Mouse (Mus musculus): ENCODE results near the gene Anxa9. TPM values are rescaled to one million over a fixed set of nuclear protein-coding genes. Genes with fewer than 3 reads are reported as not detected.
A peak's percentile ranks its signal among the peaks of the same experiment; 100 is the strongest.
"Not testable (repeated sequence)": the region's sequence is repeated elsewhere in the genome, so short reads cannot be mapped to it uniquely, and the experiment has no call there.

Gene Anxa9
- total RNA-seq (2022), result 1 to 10 TPM in 2 of 4 experiments, under 1 TPM in 2; 0.33 to 1.6 (median 0.93) TPM

- no peak for DNase-seq (ENCODE audit: low spot score in 2 of 2)
Measured at GRCm38 (mm10) chr3:95307100-95307499, at the start of gene Anxa9. Gene Anxa9, minus strand, starts transcription at chr3:95307176.

GRCm38 (mm10) chr3:95355911-95356544, 49.1 kb upstream of the Anxa9 start:
- not testable (repeated sequence) for DNase-seq (ENCODE audit: low spot score in 2 of 2)

GRCm38 (mm10) chr3:95349491-95349890, 42.5 kb upstream of the Anxa9 start:
- DNase-seq (ENCODE audit: low spot score in 2 of 2), result no peak

GRCm38 (mm10) chr3:95348343-95348742, 41.4 kb upstream of the Anxa9 start:
- DNase-seq (ENCODE audit: low spot score in 2 of 2), result not testable (repeated sequence)

GRCm38 (mm10) chr3:95346454-95346853, 39.5 kb upstream of the Anxa9 start:
- no peak for DNase-seq (ENCODE audit: low spot score in 2 of 2)

- DNase-seq (ENCODE audit: low spot score in 2 of 2), result not testable (repeated sequence)
Measured at GRCm38 (mm10) chr3:95343356-95344000, 36.5 kb upstream of the Anxa9 start.

- DNase-seq (ENCODE audit: low spot score in 2 of 2), result no peak
Measured at GRCm38 (mm10) chr3:95338251-95338650, 31.3 kb upstream of the Anxa9 start.

- DNase-seq (ENCODE audit: low spot score in 2 of 2), result no peak
Measured at GRCm38 (mm10) chr3:95337345-95337744, 30.4 kb upstream of the Anxa9 start.

GRCm38 (mm10) chr3:95331528-95331927, 24.6 kb upstream of the Anxa9 start:
- no peak for DNase-seq (ENCODE audit: low spot score in 2 of 2)

GRCm38 (mm10) chr3:95328803-95329404, 21.9 kb upstream of the Anxa9 start:
- no peak for DNase-seq (ENCODE audit: low spot score in 2 of 2)

- no peak for DNase-seq (ENCODE audit: low spot score in 2 of 2)
Measured at GRCm38 (mm10) chr3:95324454-95325144, 17.6 kb upstream of the Anxa9 start.

- DNase-seq (ENCODE audit: low spot score in 2 of 2), result no peak
Measured at GRCm38 (mm10) chr3:95323429-95323828, 16.5 kb upstream of the Anxa9 start.

GRCm38 (mm10) chr3:95319701-95320625, 13.0 kb upstream of the Anxa9 start:
- peak in 1 of 2 experiments; percentile 45 for DNase-seq (ENCODE audit: low spot score in 2 of 2)

GRCm38 (mm10) chr3:95319110-95319509, 12.1 kb upstream of the Anxa9 start:
- DNase-seq (ENCODE audit: low spot score in 2 of 2), result no peak

GRCm38 (mm10) chr3:95318548-95318947, 11.6 kb upstream of the Anxa9 start:
- no peak for DNase-seq (ENCODE audit: low spot score in 2 of 2)

GRCm38 (mm10) chr3:95317414-95318080, 10.6 kb upstream of the Anxa9 start:
- peak in 1 of 2 experiments; percentile 38 for DNase-seq (ENCODE audit: low spot score in 2 of 2)

GRCm38 (mm10) chr3:95315844-95316550, 9.0 kb upstream of the Anxa9 start:
- no peak for DNase-seq (ENCODE audit: low spot score in 2 of 2)

- DNase-seq (ENCODE audit: low spot score in 2 of 2), result peak; percentile 52 to 53
Measured at GRCm38 (mm10) chr3:95315094-95315843, 8.3 kb upstream of the Anxa9 start.
